Mouse (Mus musculus) neural tube, embryonic 12.5 days (tissue): ENCODE results near the gene Endod1. TPM values are rescaled to one million over a fixed set of nuclear protein-coding genes. Genes with fewer than 3 reads are reported as not detected.
"Not testable (repeated sequence)": the region's sequence is repeated elsewhere in the genome, so short reads cannot be mapped to it uniquely, and the experiment has no call there.

ENCODE experiments used
- ATAC-seq: fragments of 200-750 bp; cut with Nextera tagmentation; 2 replicates; pipeline ENCODE4 v1.8.0; 2017; ENCODE audit warnings: low read depth, mild to moderate bottlenecking, moderate TSS enrichment, moderate library complexity; ENCODE audit not compliant: low FRiP score
- H3K27ac ChIP-seq: fragments of 300-500 bp; sonication (generic); 2 replicates; pipeline ENCODE4 v1.5.1; 2016
- H3K27me3 ChIP-seq: fragments of 300-500 bp; sonication (generic); replicated peaks from 2 replicates; pipeline ENCODE4 v1.6.1; 2016; ENCODE audit warnings: mild to moderate bottlenecking
- H3K36me3 ChIP-seq: fragments of 300-500 bp; sonication (generic); 2 replicates; pipeline ENCODE4 v1.6.1; 2016; ENCODE audit warnings: mild to moderate bottlenecking
- H3K4me1 ChIP-seq: fragments of 300-500 bp; sonication (generic); 2 replicates; pipeline ENCODE4 v1.6.1; 2016
- H3K4me2 ChIP-seq: fragments of 300-500 bp; sonication (generic); replicated peaks from 2 replicates; pipeline ENCODE4 v1.6.1; 2016; ENCODE audit warnings: mild to moderate bottlenecking
- H3K4me3 ChIP-seq: fragments of 300-500 bp; sonication (generic); 2 replicates; pipeline ENCODE4 v1.5.1; 2016
- H3K9ac ChIP-seq: fragments of 300-500 bp; sonication (generic); 2 replicates; pipeline ENCODE4 v1.6.1; 2016; ENCODE audit warnings: mild to moderate bottlenecking
- H3K9me3 ChIP-seq: fragments of 300-500 bp; sonication (generic); 2 replicates; pipeline ENCODE4 v1.6.1; 2016; ENCODE audit warnings: mild to moderate bottlenecking
- WGBS: fragments of 180-500 bp; shearing (Covaris S2); methylation state at CpG from one replicate; pipeline ENCODE4 v1.1.7; 2016; 5-methylcytosine and 5-hydroxymethylcytosine counted together
- polyA plus RNA-seq: library from polyadenylated mRNA; unstranded; fragments of >200 nt; fragmentation: Nextera tagmentation; extraction: Ambion mirVana; gene quantifications from 2 replicates; pipeline ENCODE4 v1.2.1, GENCODE M21; 2016

Gene Endod1
- polyA plus RNA-seq, 1 experiment from 2014 or later: 11.7 TPM

DNA sequence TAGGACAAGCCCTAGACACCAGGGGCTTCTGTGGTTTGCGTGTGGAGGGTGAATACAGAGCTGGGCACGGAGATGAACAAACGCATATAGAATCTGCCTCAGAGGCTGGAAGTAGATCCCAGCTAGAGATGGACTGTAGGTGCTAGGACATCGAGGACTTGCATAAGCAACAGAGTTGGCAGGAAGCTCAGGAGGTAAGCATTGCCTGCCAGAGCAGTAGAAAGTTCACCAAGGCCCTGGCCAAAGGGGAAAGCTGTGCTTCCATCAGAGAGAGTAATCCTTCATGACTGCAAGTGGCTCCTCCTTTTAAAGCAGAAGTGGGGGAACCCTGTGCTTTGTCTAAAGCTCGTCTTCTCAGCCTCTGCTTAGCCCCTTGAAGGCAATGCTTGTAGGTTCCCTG is 31.9 kb downstream of the Endod1 start:
- WGBS: 89% methylated on average over 5 of the region's 5 CpGs

DNA sequence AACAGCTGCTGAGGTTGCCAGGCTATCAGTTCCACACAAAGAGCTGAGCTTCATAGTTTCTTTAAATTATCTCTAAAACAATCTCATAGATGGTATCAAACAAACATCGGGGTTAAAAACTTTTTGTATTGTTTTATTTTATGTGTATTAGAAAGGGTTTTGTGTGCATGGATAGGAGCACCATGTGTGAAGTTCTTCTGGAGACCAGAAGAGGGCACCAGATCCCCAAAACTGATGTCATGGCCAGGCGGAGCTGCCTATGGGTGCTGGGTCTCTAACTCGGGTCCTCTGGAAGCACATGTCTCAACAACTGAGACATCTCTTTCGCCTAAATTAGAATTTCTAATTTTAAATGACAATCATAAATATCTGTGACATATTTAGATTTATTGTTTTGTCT is 32.9 kb downstream of the Endod1 start:
- 61% methylated on average over 4 of the region's 4 CpGs for WGBS
- Histone ChIP-seq H3K9ac (no peak overlapping the region), H3K4me3 (no peak overlapping the region), H3K27ac (no peak overlapping the region), H3K36me3 (no peaks in the 10 kb centered on the region), H3K9me3 (no peaks in the 10 kb centered on the region), H3K27me3 (no peaks in the 10 kb centered on the region), H3K4me2 (no peak overlapping the region), H3K4me1 (no peaks in the 10 kb centered on the region)
- ATAC-seq: no peak

More for the DNA sequence above, 31.9 kb downstream of the Endod1 start:
- Histone ChIP-seq H3K4me1 (no peaks in the 10 kb centered on the region), H3K9ac (no peak overlapping the region), H3K27ac (no peak overlapping the region), H3K27me3 (no peaks in the 10 kb centered on the region), H3K36me3 (no peaks in the 10 kb centered on the region), H3K4me2 (no peak overlapping the region), H3K9me3 (no peaks in the 10 kb centered on the region), H3K4me3 (no peak overlapping the region)
- no peak for ATAC-seq

DNA sequence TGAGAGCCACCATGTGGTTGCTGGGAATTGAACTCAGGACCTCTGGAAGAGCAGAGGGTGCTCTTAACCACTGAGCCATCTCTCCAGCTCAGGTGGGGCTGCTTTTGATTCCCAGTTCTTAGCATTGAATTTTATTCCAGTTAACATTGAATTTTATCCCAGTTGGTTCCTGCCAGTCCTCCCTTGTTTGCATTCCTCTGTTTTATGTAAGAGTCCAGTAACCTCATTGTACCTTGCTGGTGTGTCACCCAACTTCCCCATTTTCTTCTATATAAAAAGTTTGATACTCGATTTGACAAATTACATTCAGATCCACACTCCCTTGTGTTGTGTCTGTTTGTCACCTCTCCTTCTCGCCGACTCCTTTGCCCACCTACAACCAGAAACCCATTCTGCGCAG is 35.4 kb downstream of the Endod1 start:
- not testable (repeated sequence) for H3K9me3 ChIP-seq, H3K4me3 ChIP-seq, H3K4me1 ChIP-seq, H3K4me2 ChIP-seq, H3K27me3 ChIP-seq, H3K27ac ChIP-seq, H3K9ac ChIP-seq, H3K36me3 ChIP-seq, ATAC-seq
- 92% methylated on average over 4 of the region's 4 CpGs for WGBS

DNA sequence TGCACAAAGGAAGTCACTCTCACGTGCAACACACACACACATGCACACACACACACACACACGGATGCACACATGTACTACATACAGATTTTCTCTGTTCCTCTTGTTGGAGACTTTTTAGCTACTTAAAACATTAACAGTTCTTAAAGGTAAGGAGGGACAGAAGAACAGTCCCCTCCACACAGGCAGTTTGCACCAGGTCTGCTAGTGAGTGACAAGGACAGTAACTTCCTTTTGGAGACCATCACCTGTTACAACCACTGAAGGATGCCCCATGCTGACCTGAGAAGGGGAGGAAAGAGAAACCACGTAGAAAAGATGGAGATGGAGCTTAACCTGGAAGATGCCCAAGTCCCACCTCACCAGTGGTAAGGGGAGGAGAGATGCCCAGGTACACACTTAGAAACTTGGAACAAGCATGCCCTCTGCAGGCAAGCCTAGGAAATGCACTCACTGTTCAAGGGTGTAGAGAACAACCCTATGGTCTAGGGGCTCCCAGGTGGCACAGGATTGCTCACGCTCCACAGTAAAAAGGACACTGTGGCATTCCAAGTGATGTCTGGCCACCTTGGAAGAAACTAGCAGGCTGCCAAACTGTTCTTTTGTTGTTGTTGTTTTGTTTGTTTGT is 39.2 kb downstream of the Endod1 start:
- Histone ChIP-seq H3K4me1 (no peaks in the 10 kb centered on the region), H3K9me3 (no peaks in the 10 kb centered on the region), H3K9ac (no peak overlapping the region), H3K27ac (no peak overlapping the region), H3K36me3 (no peaks in the 10 kb centered on the region), H3K27me3 (no peaks in the 10 kb centered on the region), H3K4me2 (no peak overlapping the region), H3K4me3 (no peak overlapping the region)
- whole genome bisulfite sequencing: 61% methylated on average over 4 of the region's 4 CpGs
- ATAC-seq: peak; percentile 87

DNA sequence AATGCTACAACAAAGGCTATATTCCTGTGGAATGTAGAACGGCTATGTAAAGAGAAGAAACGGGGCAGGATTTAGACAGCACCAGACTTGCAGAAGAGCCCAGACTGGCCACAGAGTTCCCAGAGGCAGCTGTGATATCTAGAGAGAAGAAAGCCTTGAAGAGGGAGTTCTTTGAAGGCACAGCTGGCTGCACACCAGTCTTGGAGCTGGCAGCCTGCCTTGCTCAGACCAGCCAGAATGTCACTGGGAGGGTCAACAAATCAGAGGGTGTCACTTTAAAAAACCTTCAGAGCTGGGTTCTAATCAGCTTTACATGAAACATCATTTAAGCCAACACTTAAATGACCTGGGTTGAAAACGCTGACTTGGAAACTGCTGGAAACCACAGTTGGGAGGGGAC is 42.6 kb downstream of the Endod1 start:
- H3K4me2 ChIP-seq: no peak overlapping the region
- WGBS: 86% methylated on average over 3 of the region's 3 CpGs
- H3K9ac ChIP-seq: no peak overlapping the region
- H3K36me3 ChIP-seq: no peaks in the 10 kb centered on the region
- H3K9me3 ChIP-seq: no peaks in the 10 kb centered on the region
- no peaks in the 10 kb centered on the region for H3K27me3 ChIP-seq
- H3K27ac ChIP-seq: no peak overlapping the region
- no peaks in the 10 kb centered on the region for H3K4me1 ChIP-seq
- no peak for ATAC-seq
- no peak overlapping the region for H3K4me3 ChIP-seq

DNA sequence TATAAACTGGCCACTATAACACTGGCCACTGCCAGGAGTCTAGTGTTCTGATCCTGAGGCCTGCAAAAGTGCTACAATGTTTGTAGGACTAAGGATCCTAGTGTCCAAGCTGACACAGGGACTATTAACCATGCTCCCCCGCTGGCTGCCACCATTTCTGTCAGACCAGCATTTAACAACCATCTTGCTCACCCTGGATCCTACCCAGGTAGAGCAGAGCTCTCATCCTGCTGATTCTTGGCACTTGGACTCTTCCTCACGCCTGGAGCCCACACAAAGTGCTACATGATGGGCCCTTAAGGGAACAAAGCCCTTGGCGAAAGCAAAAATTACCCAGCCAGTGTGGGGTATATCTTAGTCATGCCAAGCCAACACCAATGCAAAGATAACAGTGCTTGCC is 44.4 kb downstream of the Endod1 start:
- ATAC-seq: no peak
- 85% methylated on average over 3 of the region's 3 CpGs for WGBS
- Histone ChIP-seq H3K4me1 (no peaks in the 10 kb centered on the region), H3K9me3 (no peaks in the 10 kb centered on the region), H3K9ac (no peak overlapping the region), H3K4me3 (no peak overlapping the region), H3K36me3 (peaks cover 4% of the 10 kb centered on the region; the same call in 1 of the 2 replicates), H3K27me3 (no peaks in the 10 kb centered on the region), H3K4me2 (no peak overlapping the region), H3K27ac (no peak overlapping the region)

DNA sequence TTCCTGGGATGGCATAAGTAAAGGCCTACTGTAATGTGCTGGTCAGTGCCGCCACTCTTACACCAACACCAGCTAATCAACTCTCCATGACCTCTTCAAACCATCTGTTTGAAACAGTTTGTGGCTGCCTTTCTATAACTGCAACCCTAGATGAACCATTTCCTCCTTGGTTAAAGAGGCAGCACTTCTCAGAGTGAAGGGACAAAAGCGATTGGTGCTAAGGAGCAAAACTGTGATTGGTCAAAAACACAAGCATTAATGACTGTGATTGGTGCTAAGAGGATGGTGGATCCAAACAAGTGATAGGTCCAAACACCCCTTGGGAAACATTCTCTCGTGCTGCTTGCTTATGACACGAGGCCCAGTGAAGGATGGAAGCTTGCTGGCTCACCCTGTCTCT is 45.5 kb downstream of the Endod1 start:
- H3K36me3 ChIP-seq: peaks cover 6% of the 10 kb centered on the region; the same call in 1 of the 2 replicates
- H3K9ac ChIP-seq: no peak overlapping the region
- no peaks in the 10 kb centered on the region for H3K9me3 ChIP-seq
- H3K4me3 ChIP-seq: no peak overlapping the region
- no peak for ATAC-seq
- H3K27ac ChIP-seq: no peak overlapping the region
- H3K4me1 ChIP-seq: no peaks in the 10 kb centered on the region
- H3K27me3 ChIP-seq: no peaks in the 10 kb centered on the region
- 85% methylated on average over 4 of the region's 4 CpGs for WGBS
- no peak overlapping the region for H3K4me2 ChIP-seq

DNA sequence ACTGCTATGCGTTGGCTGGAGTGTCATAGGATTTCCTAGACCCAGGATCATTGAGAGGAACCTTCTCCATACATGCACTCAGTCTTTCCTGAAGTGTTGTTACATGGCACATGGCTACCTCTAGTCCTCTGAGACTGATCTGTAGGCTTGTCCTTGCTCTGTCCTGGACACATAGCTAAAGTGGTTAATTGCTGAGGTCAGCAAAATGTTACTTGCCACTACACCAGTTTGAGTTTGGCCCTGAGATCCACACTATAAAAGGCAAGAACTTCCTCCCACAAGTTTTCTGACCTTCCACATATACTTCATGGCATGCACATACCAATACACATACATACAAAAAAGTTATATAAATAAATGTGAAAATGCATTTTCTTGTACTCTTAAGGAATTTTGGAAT is 64.7 kb downstream of the Endod1 start:
- no peak for ATAC-seq
- H3K9ac ChIP-seq: no peak overlapping the region
- H3K27me3 ChIP-seq: no peaks in the 10 kb centered on the region
- no peak overlapping the region for H3K4me2 ChIP-seq
- WGBS: 97% methylated on average over 1 of the region's 1 CpGs
- H3K27ac ChIP-seq: no peak overlapping the region
- H3K9me3 ChIP-seq: no peaks in the 10 kb centered on the region
- H3K36me3 ChIP-seq: peaks cover 52% of the 10 kb centered on the region
- no peak overlapping the region for H3K4me3 ChIP-seq
- H3K4me1 ChIP-seq: no peaks in the 10 kb centered on the region

DNA sequence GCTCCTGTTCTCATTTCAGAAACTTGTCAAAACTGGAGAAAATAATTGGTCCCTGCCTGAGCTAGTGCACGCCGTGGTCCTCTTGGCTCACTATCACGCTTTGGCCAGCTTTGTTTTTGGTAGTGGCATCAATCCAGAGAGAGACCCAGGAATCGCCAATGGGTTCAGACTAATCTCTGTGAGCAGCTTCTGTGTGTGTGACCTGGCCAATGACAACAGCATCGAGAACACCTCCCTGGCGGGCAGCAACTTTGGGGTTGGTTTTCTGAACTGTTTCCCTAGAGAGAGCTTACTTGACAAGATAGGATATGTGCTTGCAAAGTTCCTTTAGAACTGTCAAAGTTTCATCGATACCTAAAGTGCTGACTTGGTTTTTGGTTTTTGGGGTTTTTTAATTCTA is 66.8 kb downstream of the Endod1 start:
- no peak overlapping the region for H3K27ac ChIP-seq
- H3K4me2 ChIP-seq: no peak overlapping the region
- no peak overlapping the region for H3K9ac ChIP-seq
- peaks cover 49% of the 10 kb centered on the region for H3K36me3 ChIP-seq
- ATAC-seq: no peak
- H3K9me3 ChIP-seq: no peaks in the 10 kb centered on the region
- H3K27me3 ChIP-seq: no peaks in the 10 kb centered on the region
- no peak overlapping the region for H3K4me3 ChIP-seq
- WGBS: 93% methylated on average over 7 of the region's 7 CpGs
- no peaks in the 10 kb centered on the region for H3K4me1 ChIP-seq

DNA sequence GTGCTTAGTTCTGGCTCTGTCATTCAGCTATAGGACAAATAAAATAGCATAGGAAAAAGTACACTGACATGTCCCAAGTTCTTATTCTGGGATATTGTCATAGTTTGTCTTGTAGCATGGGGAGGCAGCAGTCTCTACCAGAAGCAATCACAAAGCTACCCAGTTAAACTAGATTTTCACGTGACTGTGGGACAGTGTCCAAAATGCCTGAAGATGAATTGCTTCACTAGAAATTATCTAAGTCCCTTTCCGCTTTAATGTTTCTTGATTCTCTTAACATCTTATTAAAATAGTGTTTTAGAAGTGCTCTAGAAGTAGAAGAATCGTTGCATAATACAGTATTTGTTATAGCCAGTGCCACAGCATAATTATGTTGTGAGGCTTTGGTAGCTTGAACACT is 67.3 kb downstream of the Endod1 start:
- 92% methylated on average over 3 of the region's 3 CpGs for WGBS
- no peaks in the 10 kb centered on the region for H3K9me3 ChIP-seq
- H3K27me3 ChIP-seq: no peaks in the 10 kb centered on the region
- H3K9ac ChIP-seq: no peak overlapping the region
- peaks cover 49% of the 10 kb centered on the region for H3K36me3 ChIP-seq
- no peaks in the 10 kb centered on the region for H3K4me1 ChIP-seq
- H3K27ac ChIP-seq: no peak overlapping the region
- no peak overlapping the region for H3K4me2 ChIP-seq
- no peak overlapping the region for H3K4me3 ChIP-seq
- no peak for ATAC-seq

DNA sequence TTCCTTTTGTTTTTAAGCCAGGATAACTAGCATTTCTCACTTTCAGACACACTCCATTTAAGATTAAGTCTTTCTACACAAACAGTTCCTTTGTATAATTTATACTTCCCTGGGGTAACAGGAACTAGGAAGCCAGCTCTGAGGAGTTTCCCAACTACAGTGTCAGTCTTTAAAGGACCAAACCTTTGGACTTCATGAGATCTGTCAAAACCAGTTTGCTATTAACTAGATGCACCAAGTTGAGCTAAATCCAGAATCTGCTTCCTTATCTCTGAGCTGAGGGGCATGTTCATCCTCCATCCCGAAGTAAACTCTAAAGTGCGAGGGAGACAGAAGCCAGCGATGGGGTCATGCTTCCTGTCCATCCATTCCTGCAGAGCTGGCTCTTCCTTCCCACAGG is 74.0 kb downstream of the Endod1 start:
- Histone ChIP-seq H3K36me3 (peaks cover 25% of the 10 kb centered on the region), H3K27ac (no peak overlapping the region), H3K27me3 (no peaks in the 10 kb centered on the region), H3K9me3 (no peaks in the 10 kb centered on the region), H3K4me1 (peaks cover 7% of the 10 kb centered on the region; the same call in 1 of the 2 replicates), H3K4me2 (no peak overlapping the region), H3K9ac (no peak overlapping the region), H3K4me3 (no peak overlapping the region)
- 91% methylated on average over 3 of the region's 3 CpGs for WGBS
- ATAC-seq: no peak

DNA sequence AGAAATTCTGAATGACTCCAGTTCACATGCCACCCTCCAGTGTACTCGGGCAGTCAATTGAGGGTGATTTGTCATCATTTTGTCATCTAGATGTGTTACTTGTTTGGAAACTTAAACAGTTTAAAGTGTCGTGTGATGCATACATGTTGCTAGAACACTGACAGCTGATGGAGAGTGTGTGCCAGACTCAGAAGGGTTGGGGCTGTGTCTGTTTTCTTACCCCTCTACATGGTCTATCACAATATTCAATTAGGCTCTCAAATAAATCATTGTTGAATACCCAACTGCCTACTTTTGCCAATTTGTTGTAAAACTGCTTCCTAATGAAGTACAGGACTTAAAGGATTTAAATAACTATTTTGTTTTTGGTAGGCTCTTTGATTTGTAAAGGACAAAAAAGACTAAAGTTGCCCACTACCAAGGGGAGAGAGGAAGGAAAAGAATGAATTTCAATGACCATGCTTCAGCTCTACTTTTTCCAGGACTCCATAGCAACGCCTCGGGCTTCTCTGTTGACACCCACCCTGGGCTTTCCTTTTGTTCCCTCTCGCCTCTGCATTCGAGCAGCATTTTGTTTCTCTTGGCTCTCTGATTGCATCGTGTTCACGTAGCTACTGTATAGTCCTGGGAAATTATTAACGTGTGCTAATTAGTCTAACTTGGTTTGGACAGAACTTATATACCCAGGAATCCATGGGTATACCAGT is 76.9 kb downstream of the Endod1 start:
- peaks cover 7% of the 10 kb centered on the region; the same call in 1 of the 2 replicates for H3K4me1 ChIP-seq
- ATAC-seq: peak; percentile 69
- no peak overlapping the region for H3K27ac ChIP-seq
- H3K27me3 ChIP-seq: no peaks in the 10 kb centered on the region
- 41% methylated on average over 9 of the region's 9 CpGs for WGBS
- no peak overlapping the region for H3K9ac ChIP-seq
- H3K4me2 ChIP-seq: 0 out of 2 replicates have a peak overlapping the region, but pooled peaks have one; percentile 16
- peaks cover 13% of the 10 kb centered on the region for H3K36me3 ChIP-seq
- no peaks in the 10 kb centered on the region for H3K9me3 ChIP-seq
- no peak overlapping the region for H3K4me3 ChIP-seq
